Mouse (Mus musculus) left cerebral cortex, postnatal 4 days (tissue): ENCODE results near the gene Fam169a. TPM values are rescaled to one million over a fixed set of nuclear protein-coding genes. Genes with fewer than 3 reads are reported as not detected.

Experiments
- DNase-seq: peaks from one replicate; pipeline ENCODE4 v3.0.0-alpha.2; 2022
- intact Hi-C: fragments of 180-260 bp; cut with DNase I; formaldehyde crosslinking; loops from one replicate; pipeline ENCODE4 v1.15.1; 2025
- total RNA-seq, 2 experiments: library from RNA; stranded (reverse); gene quantifications; 2 replicates each; pipeline ENCODE4 v1.2.3; 2021

The Fam169a gene
- total RNA-seq, 2 experiments from 2014 or later = 36.6 to 38.4 TPM

DNA sequence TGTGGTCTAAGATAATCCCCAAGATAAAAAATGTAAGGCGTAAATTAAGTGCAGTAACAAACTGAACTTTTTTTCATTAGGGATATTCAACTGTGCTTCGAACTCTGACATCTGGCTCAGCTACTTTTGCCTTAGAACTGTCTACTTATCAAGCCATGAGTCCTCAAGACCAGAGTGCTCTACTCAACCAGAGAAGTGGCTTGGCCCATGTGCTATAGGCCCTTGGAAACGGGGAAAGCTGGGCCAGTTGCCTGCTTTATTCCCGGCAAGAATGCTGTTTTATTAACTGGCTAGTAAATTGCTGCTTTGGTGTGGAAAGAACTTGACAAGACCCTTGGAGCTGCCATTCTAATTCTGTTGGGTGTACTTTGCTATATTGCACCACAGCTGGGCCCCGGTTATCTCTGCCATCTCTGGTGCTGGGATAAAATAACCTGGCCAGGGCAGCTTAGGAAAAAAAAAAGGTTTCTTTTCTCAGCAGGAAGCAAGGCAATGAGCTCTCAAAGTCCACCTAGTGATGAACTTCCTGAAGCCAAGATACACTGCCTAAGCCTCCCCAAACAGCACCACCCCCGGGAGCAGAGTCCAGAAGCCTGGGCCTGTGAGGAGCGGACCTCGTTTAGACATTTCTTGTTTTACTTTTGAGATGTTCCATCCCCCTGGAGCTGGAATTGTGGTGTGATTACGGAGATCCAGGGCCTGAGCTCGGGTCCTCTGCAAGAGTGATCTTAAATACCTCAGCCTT lies 108.6 kb downstream of the Fam169a start:
- DNase-seq = no peak

GRCm38 (mm10) chr13:97176731-97177130 lies 109.6 kb downstream of the Fam169a start:
- intact Hi-C loops = no loop called here

More for the DNA sequence above, 108.6 kb downstream of the Fam169a start:
- intact Hi-C loops = no loop called here

GRCm38 (mm10) chr13:97178943-97179342 lies 111.9 kb downstream of the Fam169a start:
- DNase-seq = no peak
- intact Hi-C loops = no loop called here

More at GRCm38 (mm10) chr13:97176731-97177130, 109.6 kb downstream of the Fam169a start:
- DNase-seq = no peak

DNA sequence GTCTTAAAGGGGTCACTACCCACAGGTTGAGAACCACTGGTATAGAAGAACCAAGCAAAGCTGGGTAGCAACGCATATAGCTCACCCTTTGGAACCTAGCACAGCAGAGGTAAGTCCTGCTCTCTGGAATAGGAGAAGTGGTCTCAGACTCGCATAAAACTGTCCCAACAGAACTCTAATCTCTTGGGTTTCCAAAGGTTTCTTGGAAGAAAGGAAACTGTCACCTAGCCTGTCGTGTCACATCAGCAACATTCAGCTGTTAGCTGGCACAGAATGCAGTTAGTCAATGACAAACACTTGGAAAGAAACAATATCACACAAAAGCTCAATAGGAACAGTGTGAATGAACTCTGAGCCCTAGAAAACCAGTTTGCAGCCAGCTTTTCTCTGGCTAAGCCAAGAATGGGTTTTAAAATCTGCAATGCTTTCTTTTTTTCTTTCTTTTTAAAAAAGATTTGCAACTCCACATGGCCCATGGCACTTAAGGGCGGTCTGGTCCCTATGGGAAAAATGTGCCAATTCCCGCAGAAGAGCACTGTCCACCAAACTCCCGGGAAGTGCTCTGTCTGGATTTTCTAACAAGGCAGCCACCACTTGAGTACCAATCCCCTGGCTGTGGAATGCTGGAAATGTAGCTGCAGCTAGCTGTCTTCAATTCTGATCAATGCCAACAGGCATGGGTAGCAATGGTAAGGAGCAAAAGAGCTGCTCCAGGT lies 113.2 kb downstream of the Fam169a start:
- intact Hi-C loops = no loop called here
- DNase-seq = no peak

Other genes starting within 250 kb of the Fam169a start
- 1 to 10 TPM; 1.6 to 2.1 TPM for gene Gcnt4, start 142.6 kb upstream of the Fam169a start, total RNA-seq
- not detected for gene 1700029F12Rik, start 32.9 kb upstream of the Fam169a start, total RNA-seq
- 1 to 10 TPM in 1 of 2 experiments, not detected in 1; 6.2 TPM for gene Gm6169, start 32.0 kb downstream of the Fam169a start, total RNA-seq
- gene Gfm2, start 70.7 kb downstream of the Fam169a start, total RNA-seq = 10 to 100 TPM; 23.4 to 24.1 TPM
- 10 to 100 TPM; 71.6 to 76.4 TPM for gene Nsa2, start 70.7 kb downstream of the Fam169a start, total RNA-seq
- 10 to 100 TPM; 38.9 to 42.2 TPM for gene Hexb, start 131.1 kb downstream of the Fam169a start, total RNA-seq
- 100 to 1,000 TPM; 740 to 833 TPM for gene Enc1, start 173.8 kb downstream of the Fam169a start, total RNA-seq